Mouse (Mus musculus): ENCODE results near the gene Calml4.

GRCm38 (mm10) chr9:62838506-62839171 lies 19.2 kb upstream of the Calml4 start, which contains the start of gene Cln6:
- no peak for TF ChIP-seq GATA1 (IDR thresholded peaks at IDR 0.05; ENCODE audit: borderline replicate concordance, low read length)
- no peak for TF ChIP-seq CTCF (IDR thresholded peaks at IDR 0.05; ENCODE audit: low read depth, low read length)
- TF ChIP-seq GATA2 (IDR thresholded peaks at IDR 0.05; ENCODE audit: borderline replicate concordance, low read depth, low read length), result no peak
- no peak for TF ChIP-seq POLR2AphosphoS5 (IDR thresholded peaks at IDR 0.05; ENCODE audit: insufficient replicate concordance, low read depth, low read length)
- no peak for TF ChIP-seq TAL1 (conservative IDR thresholded peaks at IDR 0.05; ENCODE audit: low read depth, low read length)
